Mouse (Mus musculus): Measurements from ENCODE around the gene Ruvbl2. TPM values are rescaled to one million over a fixed set of nuclear protein-coding genes. Genes with fewer than 3 reads are reported as not detected.

Ruvbl2 gene
- polyA plus RNA-seq, 1 experiment from 2014 or later = 35.6 TPM

- Histone ChIP-seq H3K27me3 (replicated peaks; ENCODE audit: control insufficient read depth, insufficient read depth, low read length) (no peaks in the 10 kb centered on the region), H3K9me3 (ENCODE audit: control insufficient read depth) (no peaks in the 10 kb centered on the region), H3K4me1 (replicated peaks; ENCODE audit: control insufficient read depth, insufficient read depth, low read length) (0 out of 2 replicates have a peak, but pooled peaks cover 9% of the 10 kb centered on the region), H3K36me3 (ENCODE audit: control insufficient read depth, insufficient read depth) (peaks cover 41% of the 10 kb centered on the region), H3K9ac (ENCODE audit: low read depth, low read length) (peak overlapping the region; percentile 57), H3K4me3 (ENCODE audit: low read depth, low read length) (peak overlapping the region; percentile 74), H3K27ac (ENCODE audit: low read depth, low read length) (peak overlapping the region; percentile 94), H3K4me2 (replicated peaks; ENCODE audit: low read depth) (peak overlapping the region; percentile 73)
- ATAC-seq = peak; percentile 29
- 32% methylated on average over 9 of the region's 10 CpGs for WGBS
- no peak for TF ChIP-seq CTCF (IDR thresholded peaks at IDR 0.05; ENCODE audit: low read depth)
Measured at GRCm38 (mm10) chr7:45457204-45458060, 19.5 kb upstream of the Ruvbl2 start.

GRCm38 (mm10) chr7:45456721-45457203 is 18.9 kb upstream of the Ruvbl2 start:
- Histone ChIP-seq H3K27ac (ENCODE audit: low read depth, low read length) (peak overlapping the region; percentile 94), H3K4me1 (replicated peaks; ENCODE audit: control insufficient read depth, insufficient read depth, low read length) (0 out of 2 replicates have a peak, but pooled peaks cover 7% of the 10 kb centered on the region), H3K4me2 (replicated peaks; ENCODE audit: low read depth) (peak overlapping the region; percentile 73), H3K4me3 (ENCODE audit: low read depth, low read length) (0 out of 2 replicates have a peak overlapping the region, but pooled peaks have one; percentile 74), H3K9me3 (ENCODE audit: control insufficient read depth) (no peaks in the 10 kb centered on the region), H3K27me3 (replicated peaks; ENCODE audit: control insufficient read depth, insufficient read depth, low read length) (no peaks in the 10 kb centered on the region), H3K36me3 (ENCODE audit: control insufficient read depth, insufficient read depth) (peaks cover 47% of the 10 kb centered on the region), H3K9ac (ENCODE audit: low read depth, low read length) (peak overlapping the region; percentile 57)
- no peak for TF ChIP-seq CTCF (IDR thresholded peaks at IDR 0.05; ENCODE audit: low read depth)
- ATAC-seq = no peak
- 36% methylated on average over 9 of the region's 9 CpGs for WGBS

GRCm38 (mm10) chr7:45455932-45456696 is 18.2 kb upstream of the Ruvbl2 start:
- H3K4me3 ChIP-seq (ENCODE audit: low read depth, low read length) = no peak overlapping the region
- no peaks in the 10 kb centered on the region for H3K9me3 ChIP-seq (ENCODE audit: control insufficient read depth)
- H3K27me3 ChIP-seq (replicated peaks; ENCODE audit: control insufficient read depth, insufficient read depth, low read length) = no peaks in the 10 kb centered on the region
- ATAC-seq = no peak
- 76% methylated on average over 13 of the region's 13 CpGs for WGBS
- H3K36me3 ChIP-seq (ENCODE audit: control insufficient read depth, insufficient read depth) = peaks cover 50% of the 10 kb centered on the region
- no peak for TF ChIP-seq CTCF (IDR thresholded peaks at IDR 0.05; ENCODE audit: low read depth)
- H3K9ac ChIP-seq (ENCODE audit: low read depth, low read length) = no peak overlapping the region; the same call in 1 of the 2 replicates
- 0 out of 2 replicates have a peak, but pooled peaks cover 6% of the 10 kb centered on the region for H3K4me1 ChIP-seq (replicated peaks; ENCODE audit: control insufficient read depth, insufficient read depth, low read length)
- H3K27ac ChIP-seq (ENCODE audit: low read depth, low read length) = peak overlapping the region; percentile 94; the same call in 1 of the 2 replicates
- no peak overlapping the region for H3K4me2 ChIP-seq (replicated peaks; ENCODE audit: low read depth)

- peaks cover 52% of the 10 kb centered on the region for H3K36me3 ChIP-seq (ENCODE audit: control insufficient read depth, insufficient read depth)
- H3K9ac ChIP-seq (ENCODE audit: low read depth, low read length) = no peak overlapping the region
- WGBS = 91% methylated on average over 15 of the region's 15 CpGs
- no peaks in the 10 kb centered on the region for H3K9me3 ChIP-seq (ENCODE audit: control insufficient read depth)
- TF ChIP-seq CTCF (IDR thresholded peaks at IDR 0.05; ENCODE audit: low read depth) = no peak
- H3K27ac ChIP-seq (ENCODE audit: low read depth, low read length) = no peak overlapping the region
- no peak overlapping the region for H3K4me2 ChIP-seq (replicated peaks; ENCODE audit: low read depth)
- no peak overlapping the region for H3K4me3 ChIP-seq (ENCODE audit: low read depth, low read length)
- no peaks in the 10 kb centered on the region for H3K27me3 ChIP-seq (replicated peaks; ENCODE audit: control insufficient read depth, insufficient read depth, low read length)
- H3K4me1 ChIP-seq (replicated peaks; ENCODE audit: control insufficient read depth, insufficient read depth, low read length) = no peaks in the 10 kb centered on the region
- no peak for ATAC-seq
Measured at GRCm38 (mm10) chr7:45454971-45455370, 17.1 kb upstream of the Ruvbl2 start.

GRCm38 (mm10) chr7:45451344-45451982 is 13.6 kb upstream of the Ruvbl2 start:
- H3K27ac ChIP-seq (ENCODE audit: low read depth, low read length) = no peak overlapping the region
- 56% methylated on average over 23 of the region's 23 CpGs for WGBS
- H3K36me3 ChIP-seq (ENCODE audit: control insufficient read depth, insufficient read depth) = peaks cover 37% of the 10 kb centered on the region; the same call in 1 of the 2 replicates
- H3K4me3 ChIP-seq (ENCODE audit: low read depth, low read length) = no peak overlapping the region
- TF ChIP-seq CTCF (IDR thresholded peaks at IDR 0.05; ENCODE audit: low read depth) = peak; percentile 92
- H3K27me3 ChIP-seq (replicated peaks; ENCODE audit: control insufficient read depth, insufficient read depth, low read length) = no peaks in the 10 kb centered on the region
- no peaks in the 10 kb centered on the region for H3K9me3 ChIP-seq (ENCODE audit: control insufficient read depth)
- H3K4me1 ChIP-seq (replicated peaks; ENCODE audit: control insufficient read depth, insufficient read depth, low read length) = no peaks in the 10 kb centered on the region
- H3K9ac ChIP-seq (ENCODE audit: low read depth, low read length) = no peak overlapping the region
- no peak overlapping the region for H3K4me2 ChIP-seq (replicated peaks; ENCODE audit: low read depth)
- ATAC-seq = peak; percentile 51
